Mouse (Mus musculus) myocyte (in vitro differentiated cells): Measurements from ENCODE around the gene Kctd18. TPM values are rescaled to one million over a fixed set of nuclear protein-coding genes. Genes with fewer than 3 reads are reported as not detected.

Experiments used
- H3K27me3 ChIP-seq: one replicate; pipeline ENCODE4 v1.6.1; 2011; ENCODE audit not compliant: control insufficient read depth, insufficient read depth, insufficient read length
- H3K36me3 ChIP-seq: one replicate; pipeline ENCODE4 v1.6.1; 2011; ENCODE audit not compliant: control insufficient read depth, insufficient read depth
- H3K4me2 ChIP-seq: one replicate; pipeline ENCODE4 v1.6.1; 2011; ENCODE audit warnings: low read depth, control low read depth
- H3K4me3 ChIP-seq: one replicate; pipeline ENCODE4 v1.5.1; 2011; ENCODE audit warnings: mild to moderate bottlenecking, control low read depth, moderate library complexity
- H3K79me2 ChIP-seq: one replicate; pipeline ENCODE4 v1.6.1; 2011; ENCODE audit not compliant: control insufficient read depth, insufficient read depth
- H3ac ChIP-seq: one replicate; pipeline ENCODE4 v1.6.1; 2011; ENCODE audit not compliant: control insufficient read depth, insufficient read length
- CEBPB ChIP-seq: IDR thresholded peaks from 2 replicates; pipeline ENCODE4 v1.6.1; 2011; ENCODE audit warnings: mild to moderate bottlenecking, moderate library complexity; ENCODE audit not compliant: poor library complexity, insufficient read depth, severe bottlenecking
- E2F4 ChIP-seq: IDR thresholded peaks from one replicate; pipeline ENCODE4 v1.6.1; 2011; ENCODE audit warnings: mild to moderate bottlenecking, control low read depth, moderate library complexity; ENCODE audit not compliant: insufficient read depth
- MAX ChIP-seq: IDR thresholded peaks from one replicate; pipeline ENCODE4 v1.6.1; 2011; ENCODE audit warnings: low read depth, mild to moderate bottlenecking, control low read depth
- MYOD1 ChIP-seq, 3 experiments: IDR thresholded peaks; one replicate each; pipeline ENCODE4 v1.6.1; 2011; ENCODE audit warnings: control low read depth in 2 of 3, low read depth in 2 of 3, mild to moderate bottlenecking in 2 of 3, moderate library complexity in 1 of 3; ENCODE audit not compliant: insufficient read length in 2 of 3, control insufficient read depth in 1 of 3
- MYOG ChIP-seq, 3 experiments: IDR thresholded peaks; one replicate each; pipeline ENCODE4 v1.6.1; 2011; ENCODE audit warnings: control low read depth in 2 of 3, low read depth in 2 of 3, mild to moderate bottlenecking in 2 of 3; ENCODE audit not compliant: insufficient read length in 2 of 3, control insufficient read depth in 1 of 3, insufficient read depth in 1 of 3
- POLR2A ChIP-seq: IDR thresholded peaks from one replicate; pipeline ENCODE4 v1.6.1; 2011; ENCODE audit warnings: low read depth, mild to moderate bottlenecking, control low read depth, moderate library complexity; ENCODE audit not compliant: insufficient read length
- POLR2AphosphoS2 ChIP-seq: IDR thresholded peaks from one replicate; pipeline ENCODE4 v1.6.1; 2011; ENCODE audit warnings: low read depth, control low read depth; ENCODE audit not compliant: insufficient read length
- REST ChIP-seq: IDR thresholded peaks from one replicate; pipeline ENCODE4 v1.6.1; 2011; ENCODE audit warnings: mild to moderate bottlenecking, control low read depth, moderate library complexity; ENCODE audit not compliant: insufficient read depth, insufficient read length
- SRF ChIP-seq: IDR thresholded peaks from one replicate; pipeline ENCODE4 v1.6.1; 2011; ENCODE audit warnings: low read depth; ENCODE audit not compliant: control insufficient read depth, insufficient read length
- TCF12 ChIP-seq: IDR thresholded peaks from one replicate; pipeline ENCODE4 v1.6.1; 2011; ENCODE audit warnings: mild to moderate bottlenecking, control low read depth; ENCODE audit not compliant: poor library complexity, insufficient read depth, severe bottlenecking
- TCF3 ChIP-seq: IDR thresholded peaks from one replicate; pipeline ENCODE4 v1.6.1; 2011; ENCODE audit warnings: low read depth, control low read depth; ENCODE audit not compliant: insufficient read length
- USF1 ChIP-seq: IDR thresholded peaks from one replicate; pipeline ENCODE4 v1.6.1; 2011; ENCODE audit warnings: low read depth, mild to moderate bottlenecking, control low read depth, moderate library complexity
- polyA plus RNA-seq: library from polyadenylated mRNA; unstranded; fragments of >200 nt; fragmentation: generic; extraction: Trizol; gene quantifications from one replicate; pipeline ENCODE4 v1.2.1, GENCODE M21; 2012; ENCODE audit warnings: missing spikeins

Gene Kctd18
- polyA plus RNA-seq, 1 experiment = 4.5 TPM

DNA sequence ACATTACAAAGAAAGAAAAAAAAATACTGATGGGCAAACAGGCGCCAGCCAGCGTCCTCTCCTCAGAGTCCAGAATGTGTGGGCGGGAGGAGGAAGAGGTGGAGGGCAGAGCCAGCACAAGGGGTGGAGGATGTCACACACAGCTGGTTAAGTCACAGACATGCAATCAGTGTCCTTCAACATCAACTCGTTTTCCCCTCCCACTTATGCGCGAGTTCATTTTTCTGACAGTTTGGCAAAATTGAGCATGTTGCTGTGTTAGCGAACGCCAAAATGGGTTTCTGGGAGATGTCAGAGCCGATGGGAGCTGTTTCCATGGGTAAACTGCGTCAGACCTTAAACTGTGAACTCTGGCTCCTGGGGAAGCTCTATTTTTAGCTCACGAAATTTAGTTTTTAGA is 38.2 kb upstream of the Kctd18 start:
- Histone ChIP-seq H3ac (no peak overlapping the region), H3K79me2 (no peaks in the 10 kb centered on the region), H3K27me3 (no peaks in the 10 kb centered on the region), H3K36me3 (peaks cover 22% of the 10 kb centered on the region), H3K4me2 (no peak overlapping the region), H3K4me3 (no peak overlapping the region)
- TF ChIP-seq POLR2AphosphoS2 (no peak), USF1 (no peak), SRF (no peak), TCF3 (no peak), REST (no peak), POLR2A (no peak), MYOD1 (IDR thresholded peaks at IDR 0.05; ENCODE audit: control insufficient read depth in 1 of 3, insufficient read length in 2 of 3, low read depth in 2 of 3) (no peak)

DNA sequence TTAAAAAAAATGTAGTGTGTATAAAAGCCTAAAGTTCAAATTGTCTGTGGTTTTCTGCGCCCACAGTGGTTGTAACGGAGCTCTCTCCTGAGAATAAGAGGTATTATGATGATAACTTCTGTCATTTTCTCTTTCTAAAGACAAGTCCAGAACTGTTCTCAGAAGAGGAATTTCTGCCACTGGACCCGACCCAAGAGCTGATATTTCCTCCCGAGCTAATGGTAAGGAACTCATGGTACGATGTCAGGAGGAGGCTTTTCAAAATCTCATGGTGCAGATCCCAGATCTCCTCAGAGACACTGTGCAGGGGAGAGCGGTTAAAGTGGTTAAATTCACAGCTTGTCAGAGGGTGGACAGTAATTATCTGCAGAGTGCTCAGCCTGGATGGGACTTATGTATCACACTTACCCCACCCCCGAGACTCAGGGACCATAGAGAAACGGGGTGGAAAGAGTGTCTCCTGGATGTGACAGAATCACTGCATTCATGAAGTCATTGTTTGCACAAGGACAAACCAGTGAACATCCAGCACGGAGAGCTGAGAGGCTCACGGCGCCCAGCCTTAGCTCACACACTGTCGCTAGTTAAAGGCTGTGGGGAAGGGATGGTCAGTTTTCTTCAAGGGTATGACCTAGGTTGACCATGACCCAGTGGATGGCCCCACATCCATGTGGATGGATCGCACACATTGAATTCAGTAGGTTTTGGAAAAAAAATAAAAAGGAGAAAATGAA is 37.5 kb upstream of the Kctd18 start:
- peaks cover 21% of the 10 kb centered on the region for H3K36me3 ChIP-seq
- TF ChIP-seq POLR2A (no peak), CEBPB (no peak)
- no peaks in the 10 kb centered on the region for H3K79me2 ChIP-seq
- H3K27me3 ChIP-seq = no peaks in the 10 kb centered on the region
- no peak overlapping the region for H3ac ChIP-seq
- H3K4me2 ChIP-seq = no peak overlapping the region
- H3K4me3 ChIP-seq = no peak overlapping the region

DNA sequence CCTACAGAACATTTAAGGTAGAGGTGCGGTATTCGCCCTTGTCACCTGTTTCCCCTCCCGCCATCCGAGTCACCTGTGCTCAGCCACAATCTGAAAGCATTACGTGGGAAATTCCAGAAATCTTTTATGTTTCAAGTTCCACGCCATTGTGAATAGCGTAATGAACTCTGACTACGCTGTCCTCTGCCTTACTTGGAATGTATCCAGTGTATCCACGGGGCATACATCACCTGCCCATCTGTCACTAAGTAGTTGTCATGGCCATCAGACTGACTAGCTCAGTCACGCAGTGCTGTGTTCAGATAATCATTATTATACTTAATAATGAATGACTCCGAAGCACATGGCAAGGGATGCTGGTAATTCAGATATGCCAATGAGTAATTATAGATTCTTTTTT is 36.8 kb upstream of the Kctd18 start:
- no peak overlapping the region for H3ac ChIP-seq
- H3K27me3 ChIP-seq = no peaks in the 10 kb centered on the region
- H3K4me3 ChIP-seq = no peak overlapping the region
- H3K4me2 ChIP-seq = no peak overlapping the region
- peaks cover 21% of the 10 kb centered on the region for H3K36me3 ChIP-seq
- no peak for TF ChIP-seq POLR2AphosphoS2
- no peak for TF ChIP-seq TCF3
- no peak for TF ChIP-seq USF1
- TF ChIP-seq E2F4 = no peak
- no peak for TF ChIP-seq MYOG (IDR thresholded peaks at IDR 0.05; ENCODE audit: control insufficient read depth in 1 of 3, insufficient read depth in 1 of 3, insufficient read length in 2 of 3, low read depth in 2 of 3)
- TF ChIP-seq TCF12 = no peak
- H3K79me2 ChIP-seq = no peaks in the 10 kb centered on the region

DNA sequence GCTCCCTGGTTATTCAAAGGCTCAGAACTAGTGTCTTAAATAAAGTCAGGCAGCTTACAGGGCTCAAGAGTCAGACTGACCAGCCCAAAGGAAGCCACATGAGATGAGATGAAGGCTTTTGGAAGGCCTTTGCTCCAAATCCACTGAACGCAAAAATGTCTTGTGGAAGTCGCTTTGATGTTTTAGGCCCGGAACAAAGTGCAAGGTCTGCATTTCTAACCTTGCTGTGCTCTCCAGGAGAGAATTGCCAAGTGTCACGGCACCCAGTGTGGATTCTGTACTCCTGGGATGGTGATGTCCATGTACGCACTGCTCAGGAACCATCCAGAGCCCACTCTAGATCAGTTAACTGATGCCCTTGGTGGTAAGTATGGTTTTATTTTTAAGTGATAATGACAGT is 30.4 kb upstream of the Kctd18 start:
- TF ChIP-seq MYOG (IDR thresholded peaks at IDR 0.05; ENCODE audit: control insufficient read depth in 1 of 3, insufficient read depth in 1 of 3, insufficient read length in 2 of 3, low read depth in 2 of 3) (no peak), REST (no peak), POLR2AphosphoS2 (no peak), MAX (no peak), MYOD1 (IDR thresholded peaks at IDR 0.05; ENCODE audit: control insufficient read depth in 1 of 3, insufficient read length in 2 of 3, low read depth in 2 of 3) (no peak), E2F4 (no peak), CEBPB (no peak), POLR2A (no peak), SRF (no peak), TCF12 (no peak), USF1 (no peak), TCF3 (no peak)
- no peak overlapping the region for H3K4me2 ChIP-seq

DNA sequence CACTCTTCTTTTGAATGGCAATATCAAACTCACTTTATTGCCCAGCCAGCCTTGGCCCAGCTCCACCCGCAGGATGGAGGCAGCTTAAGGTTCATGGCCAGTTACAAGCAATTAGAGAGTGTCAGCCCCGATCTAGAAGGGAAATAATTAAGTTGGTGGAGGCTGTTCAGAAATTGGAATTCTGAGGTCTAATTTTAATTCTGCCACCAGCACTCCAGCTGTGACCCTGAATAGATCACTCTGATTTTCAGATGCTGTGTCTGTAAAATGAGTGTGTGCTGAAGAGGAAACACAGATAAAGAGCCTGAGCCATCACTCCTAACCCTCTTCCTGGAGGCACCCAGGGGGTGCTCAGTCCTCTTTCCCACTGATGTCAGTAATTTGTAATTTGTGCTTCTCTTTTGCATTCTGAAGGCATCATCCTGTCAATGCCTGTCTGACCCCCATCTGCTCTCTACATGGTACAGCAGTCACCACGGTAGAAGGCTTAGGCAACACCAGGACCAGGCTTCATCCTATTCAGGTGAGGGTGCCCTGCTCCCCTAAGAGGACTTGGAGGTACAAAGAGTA is 28.1 kb upstream of the Kctd18 start:
- Histone ChIP-seq H3ac (no peak overlapping the region), H3K79me2 (no peaks in the 10 kb centered on the region), H3K4me3 (no peak overlapping the region), H3K4me2 (no peak overlapping the region), H3K36me3 (no peaks in the 10 kb centered on the region), H3K27me3 (no peaks in the 10 kb centered on the region)
- TF ChIP-seq USF1 (no peak), REST (no peak), MYOD1 (IDR thresholded peaks at IDR 0.05; ENCODE audit: control insufficient read depth in 1 of 3, insufficient read length in 2 of 3, low read depth in 2 of 3) (no peak), E2F4 (no peak), MAX (no peak)

More for the DNA sequence above, 30.4 kb upstream of the Kctd18 start:
- no peak overlapping the region for H3ac ChIP-seq
- no peaks in the 10 kb centered on the region for H3K27me3 ChIP-seq
- H3K36me3 ChIP-seq = peaks cover 9% of the 10 kb centered on the region
- H3K79me2 ChIP-seq = no peaks in the 10 kb centered on the region
- no peak overlapping the region for H3K4me3 ChIP-seq

DNA sequence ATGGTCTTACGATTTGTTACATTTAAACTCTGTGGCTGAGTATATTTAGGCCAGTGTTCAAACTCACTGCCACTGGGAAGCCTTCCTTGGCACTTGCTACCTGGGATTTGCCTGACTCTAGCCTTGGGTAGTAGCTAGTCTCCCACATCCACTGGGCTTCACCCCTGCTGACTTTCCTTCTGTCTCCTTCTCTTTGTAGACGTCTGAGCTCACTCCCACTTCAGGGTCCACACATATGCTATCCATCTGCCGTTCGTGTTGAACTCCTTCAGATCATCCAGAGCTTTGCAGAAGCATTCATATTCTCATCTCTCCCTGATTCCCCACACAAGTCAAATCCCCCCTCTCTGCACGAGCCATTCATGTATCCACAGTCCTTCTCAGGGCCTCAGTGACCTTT is 26.8 kb upstream of the Kctd18 start:
- Histone ChIP-seq H3K36me3 (no peaks in the 10 kb centered on the region), H3K79me2 (no peaks in the 10 kb centered on the region), H3ac (no peak overlapping the region), H3K27me3 (no peaks in the 10 kb centered on the region), H3K4me2 (no peak overlapping the region), H3K4me3 (no peak overlapping the region)
- TF ChIP-seq POLR2AphosphoS2 (no peak), CEBPB (no peak)
